Mouse (Mus musculus) liver, embryonic 14.5 days (tissue): Measurements from ENCODE around the gene Edf1.

ENCODE experiments used
- CTCF ChIP-seq: IDR thresholded peaks from 2 replicates; pipeline ENCODE4 v1.5.1; 2016; ENCODE audit warnings: antibody characterized with exemption, low read depth, control low read depth
- EP300 ChIP-seq: IDR thresholded peaks from 2 replicates; pipeline ENCODE4 v1.6.1; 2016; ENCODE audit warnings: antibody characterized with exemption, low read depth

DNA sequence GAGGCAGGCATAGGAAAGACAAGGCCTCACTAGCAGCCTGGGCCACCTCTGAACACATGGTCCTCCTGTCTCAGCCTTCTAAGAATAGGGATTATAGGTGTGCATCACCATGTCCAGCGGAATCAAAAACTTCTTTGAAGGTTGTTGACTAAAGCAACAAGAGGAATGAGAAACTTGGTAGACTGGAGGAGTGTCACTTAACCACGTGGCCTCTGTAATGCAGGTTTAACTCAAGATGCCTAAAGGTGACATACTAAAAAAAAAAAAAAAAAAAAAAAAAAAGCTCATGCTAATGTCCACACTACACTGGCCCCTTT is 22.8 kb upstream of the Edf1 start:
- no peak for TF ChIP-seq CTCF
- no peak for TF ChIP-seq EP300
